Mouse (Mus musculus): ENCODE data around the gene Slc16a7. TPM values are rescaled to one million over a fixed set of nuclear protein-coding genes. Genes with fewer than 3 reads are reported as not detected.

The Slc16a7 gene
- polyA plus RNA-seq, 1 experiment, result 7.6 TPM

GRCm38 (mm10) chr10:125328331-125329063, 60.8 kb downstream of the Slc16a7 start:
- H3K4me3 ChIP-seq (ENCODE audit: insufficient read depth, low read length), result no peak overlapping the region
- H3K27ac ChIP-seq (ENCODE audit: insufficient read depth, low read length), result no peak overlapping the region
- no peak for TF ChIP-seq POLR2A (IDR thresholded peaks at IDR 0.05; ENCODE audit: low read depth, low read length)
- no peak for TF ChIP-seq CTCF (IDR thresholded peaks at IDR 0.05; ENCODE audit: borderline replicate concordance, insufficient read depth, low read length)

GRCm38 (mm10) chr10:125324871-125325565, 64.2 kb downstream of the Slc16a7 start:
- H3K4me3 ChIP-seq (ENCODE audit: insufficient read depth, low read length), result no peak overlapping the region
- H3K27ac ChIP-seq (ENCODE audit: insufficient read depth, low read length), result no peak overlapping the region
- no peaks in the 10 kb centered on the region for H3K4me1 ChIP-seq (ENCODE audit: control insufficient read depth, insufficient read depth, low read length)
- TF ChIP-seq CTCF (IDR thresholded peaks at IDR 0.05; ENCODE audit: borderline replicate concordance, insufficient read depth, low read length) (no peak), POLR2A (IDR thresholded peaks at IDR 0.05; ENCODE audit: low read depth, low read length) (no peak)

More at GRCm38 (mm10) chr10:125328331-125329063, 60.8 kb downstream of the Slc16a7 start:
- H3K4me1 ChIP-seq (ENCODE audit: control insufficient read depth, insufficient read depth, low read length), result no peaks in the 10 kb centered on the region

- H3K27ac ChIP-seq (ENCODE audit: insufficient read depth, low read length), result no peak overlapping the region
- no peaks in the 10 kb centered on the region for H3K4me1 ChIP-seq (ENCODE audit: control insufficient read depth, insufficient read depth, low read length)
- no peak overlapping the region for H3K4me3 ChIP-seq (ENCODE audit: insufficient read depth, low read length)
- TF ChIP-seq POLR2A (IDR thresholded peaks at IDR 0.05; ENCODE audit: low read depth, low read length) (no peak), CTCF (IDR thresholded peaks at IDR 0.05; ENCODE audit: borderline replicate concordance, insufficient read depth, low read length) (no peak)
Measured at GRCm38 (mm10) chr10:125324149-125324834, 65.0 kb downstream of the Slc16a7 start.

- H3K4me3 ChIP-seq (ENCODE audit: insufficient read depth, low read length), result no peak overlapping the region
- TF ChIP-seq CTCF (IDR thresholded peaks at IDR 0.05; ENCODE audit: borderline replicate concordance, insufficient read depth, low read length) (no peak), POLR2A (IDR thresholded peaks at IDR 0.05; ENCODE audit: low read depth, low read length) (no peak)
- H3K27ac ChIP-seq (ENCODE audit: insufficient read depth, low read length), result no peak overlapping the region
- H3K4me1 ChIP-seq (ENCODE audit: control insufficient read depth, insufficient read depth, low read length), result no peaks in the 10 kb centered on the region
Measured at GRCm38 (mm10) chr10:125321446-125322428, 67.5 kb downstream of the Slc16a7 start.

GRCm38 (mm10) chr10:125317317-125317716, 71.9 kb downstream of the Slc16a7 start:
- TF ChIP-seq CTCF (IDR thresholded peaks at IDR 0.05; ENCODE audit: borderline replicate concordance, insufficient read depth, low read length), result peak; percentile 28; the same call in 1 of the 2 replicates
- no peak for TF ChIP-seq POLR2A (IDR thresholded peaks at IDR 0.05; ENCODE audit: low read depth, low read length)
- H3K4me3 ChIP-seq (ENCODE audit: insufficient read depth, low read length), result no peak overlapping the region
- no peaks in the 10 kb centered on the region for H3K4me1 ChIP-seq (ENCODE audit: control insufficient read depth, insufficient read depth, low read length)
- no peak overlapping the region for H3K27ac ChIP-seq (ENCODE audit: insufficient read depth, low read length)

- no peaks in the 10 kb centered on the region for H3K4me1 ChIP-seq (ENCODE audit: control insufficient read depth, insufficient read depth, low read length)
- H3K27ac ChIP-seq (ENCODE audit: insufficient read depth, low read length), result no peak overlapping the region
- TF ChIP-seq POLR2A (IDR thresholded peaks at IDR 0.05; ENCODE audit: low read depth, low read length) (no peak), CTCF (IDR thresholded peaks at IDR 0.05; ENCODE audit: borderline replicate concordance, insufficient read depth, low read length) (no peak)
- no peak overlapping the region for H3K4me3 ChIP-seq (ENCODE audit: insufficient read depth, low read length)
Measured at GRCm38 (mm10) chr10:125310855-125311254, 78.4 kb downstream of the Slc16a7 start.

- Histone ChIP-seq H3K27ac (ENCODE audit: insufficient read depth, low read length) (peak overlapping the region; percentile 29; the same call in 1 of the 2 replicates), H3K4me1 (ENCODE audit: control insufficient read depth, insufficient read depth, low read length) (peaks cover 9% of the 10 kb centered on the region), H3K4me3 (ENCODE audit: insufficient read depth, low read length) (no peak overlapping the region)
- TF ChIP-seq CTCF (IDR thresholded peaks at IDR 0.05; ENCODE audit: borderline replicate concordance, insufficient read depth, low read length), result no peak
- TF ChIP-seq POLR2A (IDR thresholded peaks at IDR 0.05; ENCODE audit: low read depth, low read length), result no peak
Measured at GRCm38 (mm10) chr10:125298036-125298435, 91.2 kb downstream of the Slc16a7 start.

- Histone ChIP-seq H3K27ac (ENCODE audit: insufficient read depth, low read length) (no peak overlapping the region), H3K4me1 (ENCODE audit: control insufficient read depth, insufficient read depth, low read length) (no peaks in the 10 kb centered on the region), H3K4me3 (ENCODE audit: insufficient read depth, low read length) (no peak overlapping the region)
- no peak for TF ChIP-seq POLR2A (IDR thresholded peaks at IDR 0.05; ENCODE audit: low read depth, low read length)
- no peak for TF ChIP-seq CTCF (IDR thresholded peaks at IDR 0.05; ENCODE audit: borderline replicate concordance, insufficient read depth, low read length)
Measured at GRCm38 (mm10) chr10:125290320-125290719, 98.9 kb downstream of the Slc16a7 start.

GRCm38 (mm10) chr10:125288560-125288959, 100.7 kb downstream of the Slc16a7 start:
- TF ChIP-seq CTCF (IDR thresholded peaks at IDR 0.05; ENCODE audit: borderline replicate concordance, insufficient read depth, low read length) (no peak), POLR2A (IDR thresholded peaks at IDR 0.05; ENCODE audit: low read depth, low read length) (no peak)
- Histone ChIP-seq H3K4me3 (ENCODE audit: insufficient read depth, low read length) (no peak overlapping the region), H3K27ac (ENCODE audit: insufficient read depth, low read length) (no peak overlapping the region), H3K4me1 (ENCODE audit: control insufficient read depth, insufficient read depth, low read length) (no peaks in the 10 kb centered on the region)
